Mouse (Mus musculus) mouse embryonic stem cell (cell line): Measurements from ENCODE around the gene Nf1.

ENCODE experiments used
- in situ Hi-C, 2 experiments: fragments of 300-500 bp; cut with MboI; formaldehyde crosslinking; loops; 1 replicate in 1 of 2; 3 replicates in 1 of 2; pipeline ENCODE4 v1.14.3; 2019 to 2020; ENCODE audit warnings: low sequenced_read_pairs in 2 of 2, low pct_unique_long_range_greater_than_20kb in 1 of 2, mixed read lengths in 1 of 2; ENCODE audit not compliant: unreplicated experiment in 1 of 2

Gene Nf1

GRCm38 (mm10) chr11:79552622-79553021 lies 213.1 kb downstream of the Nf1 start:
- in situ Hi-C loops = no loop called here

DNA sequence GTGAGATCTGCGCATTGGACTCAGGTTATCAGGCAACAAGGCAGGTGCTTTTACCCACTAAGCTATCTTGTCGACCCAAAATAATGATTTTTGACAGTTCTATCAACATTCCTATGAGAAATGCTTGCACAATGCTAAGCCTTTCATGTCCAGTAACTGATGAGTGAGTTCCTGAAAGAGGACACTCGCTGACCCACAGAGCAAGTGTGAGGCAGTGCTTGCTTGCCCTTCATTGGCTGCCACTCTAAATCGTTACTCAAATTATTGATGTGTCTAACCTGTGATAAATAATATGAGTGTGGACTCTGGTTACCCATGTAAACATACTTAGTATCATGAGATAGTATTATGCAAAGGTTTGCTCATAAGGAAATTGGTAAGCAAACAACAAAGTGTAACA lies 221.0 kb downstream of the Nf1 start:
- in situ Hi-C loops = no loop called here

- in situ Hi-C loops = no loop called here
Observed at GRCm38 (mm10) chr11:79563493-79563892, 224.0 kb downstream of the Nf1 start.

GRCm38 (mm10) chr11:79566947-79567346 lies 227.5 kb downstream of the Nf1 start:
- in situ Hi-C loops = no loop called here

DNA sequence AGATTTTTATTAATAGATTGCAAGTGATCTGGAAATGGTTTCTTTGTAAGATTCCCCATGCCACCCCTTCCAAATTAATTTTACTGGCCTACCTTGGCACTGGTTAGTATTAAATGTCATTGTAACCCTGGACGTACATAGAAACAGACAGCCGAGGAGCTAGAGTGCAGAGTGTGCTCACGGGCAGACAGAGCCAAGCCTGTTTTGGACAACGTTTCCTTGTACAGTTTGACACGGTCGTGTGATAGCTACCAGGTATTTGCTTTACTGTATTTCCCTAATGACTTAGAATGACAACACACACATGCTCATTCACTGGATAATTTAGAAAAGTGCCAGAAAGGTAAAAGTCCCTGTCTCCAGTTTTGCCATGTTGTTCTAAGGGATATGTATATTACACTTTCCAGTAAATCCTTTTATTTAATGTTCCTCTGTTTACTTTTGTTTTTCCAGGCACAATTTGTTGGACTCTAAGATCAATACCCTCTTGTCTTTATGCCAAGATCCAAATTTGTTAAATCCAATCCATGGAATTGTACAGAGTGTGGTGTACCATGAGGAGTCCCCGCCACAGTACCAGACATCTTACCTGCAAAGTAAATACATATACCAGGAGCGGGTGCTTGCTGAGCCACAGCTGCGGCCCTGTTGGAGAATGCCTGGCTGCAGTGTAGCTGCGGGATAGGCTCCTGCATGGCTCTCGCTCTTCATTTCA lies 228.9 kb downstream of the Nf1 start:
- in situ Hi-C loops = no loop called here

- in situ Hi-C loops = no loop called here
Observed at GRCm38 (mm10) chr11:79570319-79570718, 230.8 kb downstream of the Nf1 start.

DNA sequence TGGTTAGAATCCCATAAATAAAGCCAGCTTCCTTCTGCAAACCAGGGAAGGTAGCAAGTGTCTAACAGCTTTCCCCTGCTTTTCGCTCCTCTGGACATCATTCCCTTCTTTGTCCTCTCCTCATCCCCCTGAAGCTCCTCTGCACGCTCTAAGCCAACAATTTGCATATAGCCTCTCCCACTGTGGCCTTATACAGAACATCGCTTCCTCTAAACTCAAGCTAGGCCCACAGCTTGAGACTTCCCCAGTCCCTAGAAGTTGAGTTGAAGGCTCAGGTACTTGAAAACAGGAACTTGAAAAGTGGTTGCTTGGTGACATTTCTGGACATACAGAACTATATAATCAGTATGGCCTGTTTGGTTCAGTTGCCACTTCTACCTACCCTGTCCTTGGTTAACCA lies 234.3 kb downstream of the Nf1 start:
- in situ Hi-C loops = no loop called here

DNA sequence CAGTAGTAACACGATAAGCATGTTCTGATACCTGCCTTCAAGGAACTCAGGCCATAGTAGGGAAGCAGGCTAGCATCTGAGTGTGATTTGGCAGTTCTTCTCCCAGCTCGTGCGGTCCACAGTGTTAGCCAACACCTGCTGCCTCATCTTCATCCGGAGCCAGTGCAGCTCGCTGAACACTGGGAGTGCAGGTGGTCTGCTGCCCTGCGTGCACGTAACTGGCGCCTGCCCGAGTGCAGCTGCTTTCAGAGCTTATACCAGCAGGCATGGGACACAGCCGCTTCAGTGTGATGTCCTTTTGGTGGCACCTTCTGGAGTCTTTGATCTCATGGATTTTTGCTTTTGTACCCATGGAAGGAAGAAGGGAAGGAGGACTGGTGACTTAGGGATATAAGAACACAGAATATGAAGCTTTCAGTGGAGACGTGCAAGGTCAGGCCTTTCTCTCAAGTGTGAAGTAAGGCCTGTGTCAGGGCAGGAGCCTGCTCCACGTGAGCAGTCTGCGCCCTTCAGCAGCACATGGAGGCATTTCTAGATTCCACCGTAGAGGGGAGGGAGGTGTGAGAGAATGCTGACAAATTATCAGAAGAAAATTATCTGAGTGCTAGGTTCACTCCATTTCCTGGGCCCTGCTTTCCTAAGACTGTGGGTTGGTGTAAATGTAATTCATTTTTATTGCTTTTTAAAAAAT lies 236.0 kb downstream of the Nf1 start:
- in situ Hi-C loops = loop anchor here (25.0 kb wide), 2 partner anchors 112 to 337 kb away; no protein-coding TSS in a partner anchor

- in situ Hi-C loops = loop anchor here (25.0 kb wide), 2 partner anchors 110 to 335 kb away; no protein-coding TSS in a partner anchor
Observed at GRCm38 (mm10) chr11:79577741-79578140, 238.2 kb downstream of the Nf1 start.

DNA sequence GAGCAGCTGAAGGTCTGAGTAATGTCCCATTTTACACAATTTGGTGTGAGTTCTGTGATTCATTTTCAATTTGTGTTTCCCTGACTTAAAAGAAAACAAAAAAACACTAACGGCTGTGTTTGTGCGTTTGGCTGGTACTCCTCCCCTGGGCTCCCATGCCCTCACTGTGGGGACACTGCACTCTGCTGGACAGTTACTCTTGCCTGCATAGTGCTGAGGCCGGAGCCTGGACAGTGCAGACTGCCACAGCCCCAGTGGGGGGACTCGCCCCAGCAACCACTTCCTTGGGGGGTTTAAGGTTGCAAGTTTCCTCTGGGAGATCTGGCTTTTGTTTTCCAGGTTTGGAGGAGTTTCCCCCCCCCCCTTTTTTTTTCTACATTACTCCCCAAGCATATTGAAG lies 241.2 kb downstream of the Nf1 start:
- in situ Hi-C loops = loop anchor here (25.0 kb wide), 2 partner anchors 107 to 332 kb away; no protein-coding TSS in a partner anchor

GRCm38 (mm10) chr11:79581257-79581656 lies 241.8 kb downstream of the Nf1 start:
- in situ Hi-C loops = loop anchor here (25.0 kb wide), 2 partner anchors 106 to 331 kb away; no protein-coding TSS in a partner anchor

DNA sequence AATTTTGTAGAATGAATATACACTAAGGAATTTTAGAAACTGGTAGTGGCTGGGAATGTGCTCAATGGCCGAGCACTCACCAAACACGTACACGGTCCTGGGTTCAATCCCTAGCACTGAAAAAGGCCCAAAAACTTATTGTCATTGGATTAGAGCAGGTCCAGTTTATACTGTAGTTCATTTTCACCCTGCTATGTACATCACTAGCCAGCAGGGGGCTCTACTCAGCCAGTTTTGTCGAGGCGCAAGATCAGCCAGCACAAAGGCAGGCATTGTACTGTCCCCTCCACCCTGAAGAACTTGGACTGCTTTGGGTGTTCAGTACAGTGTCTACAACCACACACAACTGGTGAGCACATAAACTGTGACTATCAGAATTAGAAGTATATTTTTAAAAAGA lies 244.7 kb downstream of the Nf1 start:
- in situ Hi-C loops = loop anchor here (25.0 kb wide), 2 partner anchors 103 to 328 kb away; no protein-coding TSS in a partner anchor

DNA sequence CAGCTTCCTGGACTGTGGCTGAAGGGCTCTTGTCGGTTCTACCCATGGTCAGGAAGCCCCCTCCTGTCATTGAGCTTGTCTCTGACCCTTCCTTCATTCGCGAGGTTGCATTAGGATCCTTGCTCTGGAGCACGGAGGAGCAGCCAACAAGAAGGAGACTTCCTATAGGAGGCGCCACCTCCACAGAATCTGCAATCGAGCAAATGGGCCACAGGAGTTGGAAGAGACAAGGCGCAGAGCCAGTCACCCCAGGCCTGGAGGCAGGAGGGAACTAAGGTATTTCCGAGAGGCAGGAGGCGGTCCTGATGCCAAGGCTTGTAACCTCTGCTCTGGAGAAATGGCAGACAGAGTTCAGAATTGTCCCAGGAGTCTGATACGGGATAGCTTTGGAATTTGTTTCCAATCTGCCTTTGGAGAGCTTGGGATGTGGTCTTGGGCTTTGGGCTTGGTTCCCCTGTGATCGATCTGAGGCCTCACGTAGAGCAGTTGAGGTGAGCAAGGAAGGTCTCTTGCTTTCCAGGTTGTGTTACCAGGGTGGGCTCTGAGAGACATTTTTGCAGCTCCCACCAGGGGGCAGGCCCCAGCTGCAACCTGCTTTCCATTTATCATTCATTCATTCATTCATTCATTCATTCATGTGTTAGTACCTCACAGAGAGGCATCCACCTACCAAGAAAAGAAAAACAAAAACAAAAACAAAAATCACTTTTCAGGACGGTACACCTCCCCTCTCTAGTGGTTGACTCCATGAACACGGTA lies 250.0 kb downstream of the Nf1 start:
- in situ Hi-C loops = loop anchor here (5.0 to 25.0 kb wide), 5 partner anchors 98 to 333 kb away; no protein-coding TSS in a partner anchor

DNA sequence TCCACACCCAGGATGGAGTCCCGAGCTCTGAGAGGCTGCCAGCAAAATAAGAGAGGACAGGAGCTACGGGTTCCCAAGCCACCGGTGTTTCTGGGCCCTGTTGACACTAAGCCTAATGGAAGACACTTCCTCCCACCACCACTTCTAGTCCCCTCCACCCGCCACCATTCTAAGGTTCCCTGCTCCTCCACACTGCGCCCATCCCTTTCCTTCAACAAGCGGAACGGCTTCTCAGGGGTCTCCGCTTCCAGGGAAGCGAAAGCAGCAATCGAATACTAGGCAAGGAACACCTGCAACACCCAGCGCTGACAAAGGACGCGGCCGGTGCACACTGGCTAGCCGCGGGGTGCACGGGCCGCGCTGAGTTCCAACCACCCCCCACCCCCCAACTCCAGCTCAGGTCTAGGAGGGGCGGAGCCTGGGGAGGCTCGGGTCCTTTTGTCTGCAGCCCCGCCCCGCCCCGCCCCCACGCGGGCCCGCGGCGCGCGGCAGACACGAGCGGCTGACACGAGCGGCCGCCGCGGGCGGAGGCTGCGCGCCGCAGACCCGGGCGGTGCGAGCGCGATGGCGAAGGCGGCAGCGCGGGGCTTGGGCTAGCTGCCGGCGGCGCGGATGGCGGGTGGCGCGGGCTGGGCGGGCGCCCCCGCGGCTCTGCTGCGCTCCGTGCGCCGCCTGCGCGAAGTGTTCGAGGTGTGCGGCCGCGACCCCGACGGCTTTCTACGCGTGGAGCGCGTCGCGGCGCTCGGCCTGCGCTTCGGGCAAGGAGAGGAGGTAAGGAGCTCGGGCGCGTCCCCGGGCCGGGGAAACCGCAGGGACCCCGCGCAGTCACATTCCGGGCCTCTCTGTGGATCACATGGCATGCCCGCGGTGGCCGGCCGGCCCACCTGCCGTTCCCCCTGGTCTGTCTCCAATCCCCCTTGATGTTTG lies 251.4 kb downstream of the Nf1 start, which contains the start of gene Rab11fip4:
TSS of gene Rab11fip4 (plus strand) at position 549 of the 927 bp plus-strand sequence.
- in situ Hi-C loops = loop anchor here (5.0 to 25.0 kb wide), 4 partner anchors 96 to 331 kb away; no protein-coding TSS in a partner anchor

GRCm38 (mm10) chr11:79591591-79591975 lies 252.1 kb downstream of the Nf1 start:
- in situ Hi-C loops = loop anchor here (5.0 to 25.0 kb wide), 4 partner anchors 96 to 331 kb away; no protein-coding TSS in a partner anchor

DNA sequence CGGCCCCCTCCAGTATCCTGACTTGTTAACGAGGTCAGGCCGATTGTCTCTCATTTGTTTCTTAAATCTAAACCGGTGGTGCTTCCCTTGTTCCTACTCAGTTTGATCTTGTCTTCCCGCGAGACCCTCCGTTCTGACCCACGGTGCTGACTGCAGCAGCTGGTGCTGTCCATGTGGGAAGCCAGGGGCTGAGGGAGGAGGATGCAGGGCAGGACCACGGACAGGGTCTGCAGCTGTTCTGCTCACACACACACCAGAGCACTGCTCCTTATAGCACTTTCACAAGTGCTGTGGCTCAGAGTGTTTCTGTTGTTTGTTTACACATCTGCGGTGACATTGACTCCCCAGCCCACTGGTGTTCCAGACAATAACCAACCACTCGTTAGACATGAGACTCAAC lies 254.0 kb downstream of the Nf1 start:
- in situ Hi-C loops = loop anchor here (5.0 to 25.0 kb wide), 4 partner anchors 94 to 329 kb away; no protein-coding TSS in a partner anchor

DNA sequence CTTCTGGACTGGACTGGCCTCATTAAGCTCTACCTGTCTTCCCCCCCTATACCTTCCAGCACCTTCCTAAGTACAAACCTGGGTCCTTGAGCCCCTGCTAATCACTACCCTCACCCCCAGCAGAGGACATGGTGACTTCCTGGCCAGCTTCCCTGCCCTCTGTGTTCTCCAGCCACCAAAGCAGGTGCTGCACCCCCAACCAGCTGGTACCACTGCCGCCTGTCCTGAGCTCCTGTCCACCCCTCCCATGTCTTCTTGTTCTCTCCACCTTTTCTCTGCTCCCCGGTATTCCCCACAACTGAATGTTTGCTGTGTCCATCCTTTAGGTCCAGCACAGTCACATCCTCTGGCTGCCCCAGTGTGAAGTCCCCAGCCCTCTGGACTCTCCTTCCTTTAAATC lies 271.0 kb downstream of the Nf1 start:
- in situ Hi-C loops = no loop called here
